Mouse (Mus musculus) forebrain, embryonic 16.5 days (tissue): Measurements from ENCODE around the gene Ccr8. TPM values are rescaled to one million over a fixed set of nuclear protein-coding genes. Genes with fewer than 3 reads are reported as not detected.
A peak's percentile ranks its signal among the peaks of the same experiment; 100 is the strongest.

Source experiments
- ATAC-seq: fragments of 200-750 bp; cut with Nextera tagmentation; 2 replicates; pipeline ENCODE4 v1.8.0; 2017; ENCODE audit warnings: mild to moderate bottlenecking, moderate library complexity
- H3K27ac ChIP-seq: fragments of 300-500 bp; sonication (generic); 2 replicates; pipeline ENCODE4 v1.5.1; 2014; ENCODE audit warnings: low read length, control low read depth
- H3K27me3 ChIP-seq: fragments of 300-500 bp; sonication (generic); replicated peaks from 2 replicates; pipeline ENCODE4 v1.6.1; 2014; ENCODE audit warnings: low read length; ENCODE audit not compliant: control insufficient read depth, insufficient read depth
- H3K36me3 ChIP-seq: fragments of 300-500 bp; sonication (generic); 2 replicates; pipeline ENCODE4 v1.6.1; 2014; ENCODE audit not compliant: control insufficient read depth, insufficient read depth
- H3K4me1 ChIP-seq: fragments of 300-500 bp; sonication (generic); replicated peaks from 2 replicates; pipeline ENCODE4 v1.6.1; 2014; ENCODE audit warnings: low read length; ENCODE audit not compliant: control insufficient read depth, insufficient read depth
- H3K4me2 ChIP-seq: fragments of 300-500 bp; sonication (generic); 2 replicates; pipeline ENCODE4 v1.6.1; 2014; ENCODE audit warnings: mild to moderate bottlenecking, low read length, control low read depth
- H3K4me3 ChIP-seq: fragments of 300-500 bp; sonication (generic); replicated peaks from 2 replicates; pipeline ENCODE4 v1.5.1; 2014; ENCODE audit warnings: mild to moderate bottlenecking, low read length, control low read depth
- H3K9ac ChIP-seq: fragments of 300-500 bp; sonication (generic); replicated peaks from 2 replicates; pipeline ENCODE4 v1.6.1; 2014; ENCODE audit warnings: low read depth, low read length, control low read depth
- H3K9me3 ChIP-seq: fragments of 300-500 bp; sonication (generic); 2 replicates; pipeline ENCODE4 v1.6.1; 2016; ENCODE audit warnings: low read length; ENCODE audit not compliant: control insufficient read depth
- WGBS: fragments of 180-500 bp; shearing (Covaris S2); extraction: QIAGEN DNeasy Blood & Tissue Kit; methylation state at CpG from one replicate; pipeline ENCODE4 v1.1.7; 2014; 5-methylcytosine and 5-hydroxymethylcytosine counted together
- polyA plus RNA-seq: library from polyadenylated mRNA; unstranded; fragments of >200 nt; fragmentation: Nextera tagmentation; extraction: Ambion mirVana; gene quantifications from 2 replicates; pipeline ENCODE4 v1.2.1, GENCODE M21; 2015

The Ccr8 gene
- polyA plus RNA-seq, 1 experiment from 2014 or later: not detected

DNA sequence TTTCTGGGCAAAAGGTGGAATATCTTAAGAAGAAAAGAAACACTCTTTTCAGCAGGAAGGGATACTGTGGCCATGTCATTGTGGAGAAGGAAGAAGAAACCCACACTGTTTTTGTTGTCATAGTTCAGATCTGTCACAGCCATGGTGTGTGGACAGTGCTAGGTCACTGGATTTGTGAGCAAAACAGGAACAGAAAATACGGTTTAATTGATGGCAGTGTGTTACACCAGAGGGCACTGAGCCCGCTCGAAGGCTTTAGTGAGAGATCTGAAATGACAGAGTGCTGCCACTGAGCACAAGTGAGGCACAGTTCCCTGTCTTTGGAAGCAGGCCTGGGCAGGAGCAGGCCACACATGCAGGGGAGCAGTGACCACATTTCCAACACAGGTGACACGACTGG lies 26.3 kb downstream of the Ccr8 start:
- Histone ChIP-seq H3K9me3 (no peaks in the 10 kb centered on the region), H3K4me1 (no peaks in the 10 kb centered on the region), H3K27ac (no peak overlapping the region), H3K27me3 (no peaks in the 10 kb centered on the region), H3K36me3 (peaks cover 13% of the 10 kb centered on the region), H3K9ac (no peak overlapping the region), H3K4me3 (no peak overlapping the region), H3K4me2 (no peak overlapping the region)
- no peak for ATAC-seq
- 85% methylated on average over 4 of the region's 4 CpGs for WGBS

DNA sequence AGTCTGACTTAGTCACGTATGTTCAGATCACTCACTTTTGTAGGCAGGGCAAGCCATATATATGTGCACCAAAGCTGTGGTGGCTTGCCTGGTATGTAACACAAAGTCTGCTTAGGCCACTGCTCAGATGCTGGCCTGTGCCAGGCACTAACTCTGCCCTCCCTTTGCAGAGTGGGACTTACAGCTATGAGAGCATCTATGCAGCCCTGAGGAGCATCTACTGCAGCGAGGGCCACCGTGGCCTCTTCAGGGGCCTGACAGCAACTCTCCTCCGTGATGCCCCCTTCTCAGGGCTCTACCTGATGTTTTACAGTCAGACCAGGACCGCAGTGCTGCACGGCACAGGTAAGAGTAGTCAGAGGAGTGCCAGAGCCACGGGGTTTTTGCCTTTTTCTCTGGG lies 28.6 kb downstream of the Ccr8 start:
- no peak for ATAC-seq
- Histone ChIP-seq H3K36me3 (peaks cover 18% of the 10 kb centered on the region), H3K4me3 (no peak overlapping the region), H3K4me2 (no peak overlapping the region), H3K27me3 (no peaks in the 10 kb centered on the region), H3K4me1 (no peaks in the 10 kb centered on the region), H3K9me3 (no peaks in the 10 kb centered on the region), H3K9ac (no peak overlapping the region), H3K27ac (no peak overlapping the region)
- WGBS: 94% methylated on average over 7 of the region's 7 CpGs

DNA sequence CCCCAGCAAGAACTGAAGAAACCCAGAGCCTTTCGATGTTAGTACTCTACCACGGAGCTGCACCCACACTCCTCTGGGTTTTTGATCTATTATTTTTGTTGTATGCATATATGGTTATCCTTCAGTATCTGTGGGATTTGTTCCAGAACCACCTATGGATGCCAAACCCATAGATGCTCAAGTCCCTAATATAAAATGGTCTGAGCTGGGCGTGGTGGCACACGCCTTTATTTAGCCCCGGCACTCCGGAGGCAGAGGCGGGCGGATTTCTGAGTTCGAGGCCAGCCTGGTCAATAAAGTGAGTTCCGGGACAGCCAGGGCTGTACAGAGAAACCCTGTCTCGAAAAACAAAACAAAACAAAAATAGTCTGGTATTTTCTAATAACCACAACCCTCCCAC lies 35.0 kb downstream of the Ccr8 start:
- ATAC-seq: no peak; the same call in 1 of the 2 replicates

DNA sequence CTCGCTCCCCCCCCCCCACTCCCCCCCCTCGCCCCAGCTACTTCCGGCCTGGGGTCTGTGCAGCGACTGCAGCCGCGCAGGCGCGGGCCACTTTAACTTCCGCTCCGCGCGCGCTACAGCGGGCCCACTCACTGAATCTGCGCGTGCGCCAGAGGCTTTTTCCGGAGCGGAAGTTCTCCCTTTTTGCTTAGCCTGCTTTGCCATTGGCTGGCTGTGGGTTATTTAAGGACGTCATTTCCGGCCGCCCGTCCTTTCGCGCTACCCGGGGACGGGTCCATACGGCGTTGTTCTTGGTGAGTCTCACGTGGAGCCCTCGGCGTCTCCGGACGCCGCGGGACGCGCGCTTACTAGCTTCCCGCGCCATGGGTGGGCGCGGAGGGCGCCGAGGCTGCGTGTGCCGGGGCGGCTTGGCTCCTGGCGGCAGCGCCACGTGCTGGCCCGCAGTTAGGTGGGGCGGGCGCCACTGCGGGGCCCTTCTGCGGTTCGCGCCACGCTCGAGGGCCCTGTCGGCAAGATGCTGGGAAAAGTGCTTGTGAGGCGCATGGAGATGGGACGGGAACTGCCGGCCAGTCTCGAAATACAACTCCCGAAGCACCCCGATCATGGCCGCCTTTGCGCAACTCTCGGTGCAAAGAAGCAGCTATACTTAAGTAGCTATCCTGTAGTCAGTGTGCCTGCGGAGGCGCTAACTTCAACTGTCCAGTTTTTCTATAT lies 35.8 kb downstream of the Ccr8 start, which contains the start of gene Rpsa:
Gene Rpsa, plus strand, starts transcription at position 152 of the 714 bp plus-strand sequence.
- Histone ChIP-seq H3K9me3 (no peaks in the 10 kb centered on the region), H3K27ac (peak within 1 kb of the TSS; percentile 84), H3K36me3 (peaks cover 24% of the 10 kb centered on the region), H3K4me2 (peak within 1 kb of the TSS; percentile 93), H3K4me3 (peak within 1 kb of the TSS; percentile 100), H3K9ac (peak within 1 kb of the TSS; percentile 96), H3K4me1 (peaks cover 16% of the 10 kb centered on the region), H3K27me3 (no peaks in the 10 kb centered on the region)
- WGBS: under 1% methylated on average over 69 of the region's 72 CpGs
- peak; percentile 98 for ATAC-seq

More for the DNA sequence above, 35.0 kb downstream of the Ccr8 start:
- peak overlapping the region; percentile 74 for H3K4me2 ChIP-seq
- H3K36me3 ChIP-seq: peaks cover 26% of the 10 kb centered on the region
- H3K9ac ChIP-seq: peak overlapping the region; percentile 72
- WGBS: 63% methylated on average over 11 of the region's 11 CpGs
- H3K9me3 ChIP-seq: no peaks in the 10 kb centered on the region
- H3K27ac ChIP-seq: no peak overlapping the region; the same call in 1 of the 2 replicates
- H3K4me1 ChIP-seq: peaks cover 16% of the 10 kb centered on the region
- H3K27me3 ChIP-seq: no peaks in the 10 kb centered on the region
- H3K4me3 ChIP-seq: peak overlapping the region; percentile 100

DNA sequence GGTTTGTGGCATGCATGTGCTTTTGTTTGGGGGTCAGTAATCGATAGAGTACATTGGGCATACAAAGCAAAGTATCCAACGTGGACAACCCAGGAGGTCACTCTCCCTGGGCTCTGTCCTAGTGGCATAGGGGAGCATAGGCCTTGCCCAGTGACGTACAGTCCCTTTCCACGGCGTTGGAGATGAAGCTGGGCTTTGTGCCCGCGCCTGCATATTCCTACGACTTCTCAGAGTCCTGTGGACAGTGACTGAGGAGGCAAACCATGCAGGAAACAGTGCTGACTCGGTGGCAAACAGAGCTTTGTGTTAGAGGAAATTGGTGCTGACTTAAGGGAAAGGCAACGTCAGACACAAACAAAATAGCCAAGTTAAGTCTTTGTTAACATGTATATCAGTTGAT lies 37.4 kb downstream of the Ccr8 start:
- Histone ChIP-seq H3K27me3 (no peaks in the 10 kb centered on the region), H3K27ac (no peak overlapping the region), H3K4me1 (peaks cover 16% of the 10 kb centered on the region), H3K36me3 (peaks cover 22% of the 10 kb centered on the region), H3K4me2 (peak overlapping the region; percentile 93), H3K9me3 (no peaks in the 10 kb centered on the region), H3K9ac (no peak overlapping the region), H3K4me3 (no peak overlapping the region)
- 71% methylated on average over 10 of the region's 10 CpGs for whole genome bisulfite sequencing
- ATAC-seq: no peak

DNA sequence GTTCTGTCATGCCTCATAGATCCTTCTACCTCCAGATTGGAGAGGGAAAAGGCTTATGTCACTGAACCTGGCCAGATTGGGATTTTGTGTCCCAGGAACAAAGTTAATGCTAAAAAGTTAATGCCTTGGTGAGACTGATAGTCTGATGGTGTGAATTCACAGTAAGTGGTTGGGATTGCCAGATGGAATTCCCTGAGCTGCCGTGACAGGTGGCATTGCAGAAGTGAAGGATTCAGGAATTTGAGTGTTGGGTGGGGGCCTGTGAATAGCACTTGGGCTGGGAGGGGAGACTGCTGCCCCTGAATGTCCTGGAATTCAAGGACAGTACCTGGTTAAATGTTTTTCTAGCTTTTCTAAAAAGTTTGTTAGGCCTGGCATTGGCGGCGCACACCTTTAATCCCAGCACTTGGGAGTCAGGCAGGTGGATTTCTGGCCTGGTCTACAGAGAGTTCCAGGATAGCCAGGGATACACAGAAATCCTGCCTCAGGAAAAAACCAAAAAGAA lies 39.9 kb downstream of the Ccr8 start:
- Histone ChIP-seq H3K4me1 (peaks cover 14% of the 10 kb centered on the region), H3K4me3 (no peak overlapping the region), H3K9ac (no peak overlapping the region), H3K27me3 (no peaks in the 10 kb centered on the region), H3K9me3 (no peaks in the 10 kb centered on the region), H3K36me3 (peaks cover 21% of the 10 kb centered on the region), H3K27ac (no peak overlapping the region), H3K4me2 (no peak overlapping the region)
- WGBS: 81% methylated on average over 3 of the region's 3 CpGs
- ATAC-seq: no peak

DNA sequence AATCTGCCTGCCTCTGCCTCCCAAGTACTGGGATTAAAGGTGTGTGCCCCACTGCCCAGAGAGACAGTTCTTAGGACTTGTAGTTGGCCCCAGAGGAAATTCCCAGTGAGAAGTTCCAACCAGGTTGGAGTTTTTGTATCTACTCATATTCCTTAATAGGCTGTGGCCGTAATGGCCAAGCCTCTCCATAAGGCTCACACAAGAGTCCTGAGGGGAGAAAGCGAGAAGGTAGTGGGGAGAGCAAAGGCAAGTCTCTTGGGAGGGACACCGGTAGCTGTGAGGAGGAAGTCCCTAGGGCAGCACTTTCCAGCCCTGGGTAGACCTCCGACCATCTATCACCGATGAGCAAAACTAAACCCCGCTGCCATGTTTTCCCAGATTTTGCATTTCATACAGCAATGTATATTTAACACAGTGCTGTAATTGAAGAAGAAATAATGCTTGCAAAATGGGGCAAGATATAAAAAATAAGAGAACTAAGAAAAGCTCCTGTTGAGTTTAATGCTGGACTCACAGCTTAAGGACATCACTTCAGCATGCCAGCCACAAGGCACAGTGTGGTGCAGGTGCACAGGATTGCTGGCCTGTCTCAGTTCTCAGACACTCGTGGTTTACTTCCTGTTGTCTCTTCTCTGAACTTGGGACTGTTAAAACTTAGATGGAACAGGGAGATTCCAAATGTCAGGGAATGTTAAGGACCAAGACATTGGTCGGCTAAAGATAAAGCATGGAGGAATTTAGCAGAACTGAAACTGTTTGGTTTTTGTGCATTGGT lies 41.3 kb downstream of the Ccr8 start:
- Histone ChIP-seq H3K4me1 (peaks cover 12% of the 10 kb centered on the region), H3K9ac (no peak overlapping the region), H3K4me3 (no peak overlapping the region), H3K36me3 (peaks cover 21% of the 10 kb centered on the region), H3K4me2 (no peak overlapping the region), H3K27me3 (no peaks in the 10 kb centered on the region), H3K9me3 (no peaks in the 10 kb centered on the region), H3K27ac (no peak overlapping the region)
- WGBS: 41% methylated on average over 8 of the region's 8 CpGs
- ATAC-seq: no peak

DNA sequence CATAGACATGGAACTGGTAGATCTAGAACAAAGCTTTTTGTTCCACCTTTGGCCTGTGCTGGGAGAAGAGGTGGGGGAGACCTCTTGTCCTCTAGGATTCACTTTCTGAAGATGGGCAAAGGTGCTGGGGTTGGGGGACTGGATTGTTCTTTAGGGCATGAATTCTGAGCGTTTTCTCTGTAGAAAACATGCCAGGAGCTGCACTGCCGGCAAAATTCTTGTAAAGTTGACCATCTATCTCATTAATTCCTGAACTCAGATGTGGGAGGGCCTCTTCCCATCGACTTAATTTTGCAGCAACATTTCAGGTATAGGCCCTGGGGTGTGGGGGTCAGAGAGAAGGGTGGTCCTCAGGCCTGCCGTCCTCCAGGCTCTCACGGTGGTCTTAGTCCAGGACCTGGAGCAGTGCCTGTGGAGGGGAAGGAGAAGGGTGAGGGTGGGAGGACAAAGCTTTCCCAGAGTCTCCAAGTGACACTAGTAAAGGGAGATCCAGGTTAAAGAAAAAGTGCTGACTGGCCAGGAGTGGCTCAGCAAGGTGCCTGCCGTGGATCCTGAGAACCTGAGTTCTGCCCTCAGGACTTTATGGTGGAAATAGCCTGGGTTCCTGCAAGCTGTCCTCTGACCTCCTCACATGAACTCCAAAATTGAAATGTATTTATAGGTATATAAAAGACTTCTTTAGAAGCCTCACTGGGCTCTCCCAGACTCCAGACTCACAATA lies 42.0 kb downstream of the Ccr8 start:
- no peak overlapping the region for H3K4me3 ChIP-seq
- 47% methylated on average over 6 of the region's 6 CpGs for WGBS
- no peaks in the 10 kb centered on the region for H3K27me3 ChIP-seq
- ATAC-seq: no peak
- H3K4me2 ChIP-seq: no peak overlapping the region
- peaks cover 5% of the 10 kb centered on the region for H3K4me1 ChIP-seq
- no peak overlapping the region for H3K9ac ChIP-seq
- peaks cover 21% of the 10 kb centered on the region for H3K36me3 ChIP-seq
- H3K9me3 ChIP-seq: no peaks in the 10 kb centered on the region
- H3K27ac ChIP-seq: no peak overlapping the region
